Mouse (Mus musculus) layer of hippocampus, postnatal 25 days (tissue): ENCODE results near the gene Kat2a. TPM values are rescaled to one million over a fixed set of nuclear protein-coding genes. Genes with fewer than 3 reads are reported as not detected.

Source experiments
- DNase-seq, 2 experiments: peaks; one replicate each; pipeline ENCODE4 v3.0.0; 2022; ENCODE audit warnings: mixed read lengths in 2 of 2, low spot score in 1 of 2; ENCODE audit errors: extremely low spot score in 1 of 2
- total RNA-seq, 2 experiments: library from RNA; stranded (reverse); gene quantifications; 2 replicates each; pipeline ENCODE4 v1.2.3; 2021

Kat2a gene
- total RNA-seq, 2 experiments from 2014 or later, result 55.6 to 55.9 TPM

DNA sequence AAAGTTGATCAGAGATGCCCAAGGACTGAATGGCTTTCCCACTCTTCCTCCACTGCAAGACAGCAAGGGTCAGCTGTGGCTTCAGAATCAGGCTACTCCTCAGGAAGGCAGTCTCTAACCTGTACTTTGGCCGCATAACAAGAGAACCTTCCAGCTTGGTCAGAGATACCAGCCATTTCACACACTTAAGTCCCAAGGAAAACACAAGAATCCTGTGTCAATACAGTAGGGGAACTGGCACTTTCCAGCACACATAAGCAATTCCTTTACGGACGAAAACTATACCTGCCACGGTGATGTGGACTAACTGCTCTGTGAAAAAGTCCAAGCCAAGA, 24.4 kb upstream of the Kat2a start:
- no peak for DNase-seq

- DNase-seq, result no peak
These were observed 23.9 kb upstream of the Kat2a start for GRCm38 (mm10) chr11:100735954-100736745.

- no peak for DNase-seq
These were observed 23.0 kb upstream of the Kat2a start for GRCm38 (mm10) chr11:100735134-100735865.

GRCm38 (mm10) chr11:100730477-100731205, 18.4 kb upstream of the Kat2a start:
- no peak for DNase-seq

DNA sequence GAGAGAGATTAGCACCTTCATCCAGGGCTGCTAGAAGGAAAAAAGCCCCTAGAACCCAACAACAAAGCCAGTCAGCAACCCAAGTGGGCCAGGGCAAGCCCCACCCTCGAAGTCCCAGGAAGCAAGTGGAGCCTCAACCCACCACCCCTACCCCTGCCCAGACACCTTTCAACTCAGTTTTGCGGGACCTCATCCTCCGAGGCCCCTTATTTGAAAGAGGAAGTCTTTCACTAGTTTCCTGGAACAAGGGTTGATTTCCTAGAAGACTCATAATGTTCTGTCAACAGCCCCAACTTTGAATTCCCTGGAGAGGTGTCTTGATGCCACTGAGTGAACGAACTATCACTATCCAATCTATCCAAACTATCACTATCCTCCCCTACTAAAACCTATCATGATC, 17.7 kb upstream of the Kat2a start:
- no peak for DNase-seq

GRCm38 (mm10) chr11:100728601-100729000, 16.3 kb upstream of the Kat2a start:
- no peak for DNase-seq

DNA sequence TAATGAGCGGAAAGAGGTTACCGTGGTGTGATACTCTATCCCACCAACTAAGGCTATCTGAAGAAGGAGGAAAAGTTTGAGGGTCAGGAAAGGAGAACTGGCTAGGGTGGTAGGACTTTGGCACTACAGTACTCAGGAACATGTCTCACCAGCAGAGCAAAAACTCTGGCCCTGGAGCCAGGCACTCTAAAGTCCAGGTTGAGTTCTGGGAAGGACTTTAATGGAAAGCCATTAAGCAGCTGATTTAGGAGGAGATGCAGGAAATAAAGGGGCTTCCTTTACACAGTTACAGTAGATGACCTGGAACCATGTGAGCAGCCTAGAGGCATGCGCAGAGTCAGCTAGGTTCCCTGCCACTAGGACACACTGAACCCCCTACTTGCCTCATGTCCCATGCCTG, 14.9 kb upstream of the Kat2a start:
- no peak for DNase-seq

- DNase-seq, result no peak
These were observed 12.8 kb upstream of the Kat2a start for GRCm38 (mm10) chr11:100724919-100725512.

DNA sequence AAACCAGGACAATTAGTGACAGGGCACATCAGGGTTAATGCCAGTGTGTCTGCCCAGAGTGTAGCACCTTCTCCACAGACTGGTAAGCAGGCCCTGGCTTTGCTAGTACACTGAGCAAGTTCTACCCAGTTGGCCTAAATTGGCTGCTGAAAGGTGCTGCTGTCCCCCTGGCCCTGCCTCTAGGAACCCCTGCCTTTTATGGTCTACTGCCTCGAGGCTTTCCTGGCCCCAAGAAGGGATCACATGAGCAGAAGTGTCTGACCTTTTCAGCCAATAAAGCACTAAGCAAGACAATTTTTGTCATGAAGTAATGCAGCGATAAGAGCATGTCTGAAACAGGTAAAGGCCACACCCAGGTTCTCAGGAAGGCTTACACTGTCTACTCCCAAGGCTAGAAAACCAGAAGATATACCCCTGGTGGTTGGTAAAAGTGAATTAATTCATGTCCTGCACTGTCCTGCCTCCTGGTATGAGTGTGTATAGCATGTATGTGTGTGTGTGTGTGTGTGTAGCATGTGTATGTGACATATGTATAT, 10.3 kb upstream of the Kat2a start:
- no peak for DNase-seq

- no peak for DNase-seq
These were observed 9.7 kb upstream of the Kat2a start for GRCm38 (mm10) chr11:100721776-100722492.

DNA sequence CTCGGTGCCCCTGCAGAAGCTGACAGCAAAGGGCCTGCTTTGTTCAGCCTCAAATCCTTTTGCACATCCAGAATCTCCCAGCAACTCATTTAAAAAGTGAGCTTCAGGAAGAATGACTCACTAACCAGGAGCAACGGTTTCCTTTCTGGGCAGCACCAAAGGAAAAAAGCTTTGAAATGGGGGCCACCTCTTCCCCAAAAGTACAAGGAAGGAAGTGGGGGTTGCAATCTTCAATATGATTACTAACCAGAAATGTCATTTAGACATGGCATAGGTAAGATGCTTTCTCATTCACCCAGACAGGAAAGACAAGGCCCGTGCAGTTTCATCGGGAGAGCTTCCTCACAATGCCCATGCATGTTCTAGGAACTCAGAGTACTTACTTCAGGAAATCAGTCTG, 9.0 kb upstream of the Kat2a start:
- no peak for DNase-seq

- no peak for DNase-seq
These were observed 8.1 kb upstream of the Kat2a start for GRCm38 (mm10) chr11:100720345-100720744.

DNA sequence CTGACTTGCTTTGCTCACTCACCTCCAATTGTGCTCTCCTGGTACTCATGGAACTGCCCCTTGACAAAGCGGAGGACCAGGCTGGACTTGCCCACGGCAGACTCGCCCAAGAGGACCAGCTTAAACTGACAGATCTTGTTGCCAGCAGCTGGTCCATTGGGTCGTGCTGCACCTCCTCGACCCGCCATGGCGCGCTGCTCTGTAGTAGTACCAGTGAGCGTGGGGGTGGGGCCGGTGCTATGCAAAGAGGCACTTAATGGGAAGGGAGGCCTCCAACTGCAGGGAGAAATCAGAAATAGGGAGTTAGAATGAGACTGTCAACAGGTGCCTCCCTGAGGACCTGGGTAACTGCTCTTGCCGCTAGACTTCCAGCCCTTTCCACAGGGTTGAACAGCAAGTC, 7.6 kb upstream of the Kat2a start:
- no peak for DNase-seq

DNA sequence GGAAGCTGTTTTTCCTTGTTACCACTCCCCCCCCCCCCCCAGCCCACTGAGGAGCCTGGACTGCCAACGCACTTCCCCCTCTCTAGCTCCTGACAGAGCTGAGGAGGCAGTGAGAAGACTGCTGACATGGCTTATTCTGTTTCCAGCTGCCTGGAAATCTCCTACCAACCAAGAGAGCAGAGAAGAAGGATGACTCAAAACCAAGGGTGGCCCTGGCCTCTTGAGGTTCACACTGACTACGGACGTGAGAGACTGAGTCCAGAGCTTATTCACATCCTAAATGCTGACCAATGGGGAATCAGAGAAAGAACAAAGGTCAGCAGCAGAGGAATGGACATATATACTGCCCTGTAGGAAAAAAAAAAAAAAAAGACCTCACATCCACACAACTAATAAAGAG, 7.0 kb upstream of the Kat2a start:
- DNase-seq, result no peak

DNA sequence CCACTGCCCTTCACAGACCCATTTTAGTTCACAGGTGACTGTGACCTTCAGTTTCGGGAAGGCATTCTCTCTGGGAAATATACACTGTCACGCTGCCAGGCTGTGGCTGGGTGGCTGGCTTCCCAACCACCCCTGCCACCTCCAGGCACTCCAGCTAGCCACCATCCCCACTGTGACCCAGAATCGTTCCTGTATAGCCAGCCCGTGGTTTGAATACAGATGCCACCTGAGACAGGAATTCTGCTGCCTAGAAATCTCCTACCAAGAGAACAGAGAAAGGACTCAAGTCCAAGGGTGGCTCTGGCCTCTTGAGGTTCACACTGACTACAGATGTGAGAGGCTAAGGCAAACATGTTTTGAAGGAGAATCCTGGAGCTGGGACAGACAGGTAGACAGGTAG, 6.6 kb upstream of the Kat2a start:
- no peak for DNase-seq

DNA sequence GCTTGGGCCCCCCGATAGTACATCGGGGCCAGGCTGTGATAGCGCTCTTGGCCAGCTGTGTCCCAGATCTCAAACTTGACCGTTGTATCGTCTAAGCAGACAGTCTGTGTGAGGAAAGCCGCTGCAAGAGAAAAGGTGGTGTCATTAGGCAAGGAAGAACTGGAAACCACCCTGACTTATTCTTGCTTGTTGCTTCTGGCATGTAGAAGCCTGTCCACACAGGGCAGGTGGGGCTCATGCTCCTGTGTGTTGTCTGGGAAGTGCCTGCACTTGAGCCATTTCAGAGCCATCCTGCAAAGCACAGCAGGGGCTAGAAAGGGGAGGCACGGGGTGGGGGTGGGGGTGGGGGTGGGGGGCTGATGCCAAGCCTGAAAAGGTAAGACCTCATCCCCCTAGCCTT, 6.2 kb upstream of the Kat2a start:
- DNase-seq, result no peak

GRCm38 (mm10) chr11:100716649-100717048, 4.4 kb upstream of the Kat2a start:
- no peak for DNase-seq

GRCm38 (mm10) chr11:100714948-100715347, 2.7 kb upstream of the Kat2a start:
- DNase-seq, result no peak

- peak; percentile 72 to 92 for DNase-seq
These were observed 2.3 kb upstream of the Kat2a start for GRCm38 (mm10) chr11:100714534-100714915.
